Mouse (Mus musculus) heart, embryonic 14.5 days (tissue): ENCODE data around the gene Pdcd4. TPM values are rescaled to one million over a fixed set of nuclear protein-coding genes. Genes with fewer than 3 reads are reported as not detected.

ENCODE experiments used
- ATAC-seq: fragments of 200-750 bp; cut with Nextera tagmentation; 2 replicates; pipeline ENCODE4 v1.8.0; 2017; ENCODE audit warnings: low read depth, moderate TSS enrichment; ENCODE audit not compliant: insufficient number of reproducible peaks, insufficient read depth, low FRiP score
- H3K27ac ChIP-seq, 2 experiments: fragments of 200-500 bp in 1 of 2; fragments of 300-500 bp in 1 of 2; sonication (generic) in 1 of 2; replicated peaks in 1 of 2; 2 replicates each; pipeline ENCODE4 v1.5.1; 2012 to 2014; ENCODE audit warnings: low read depth in 2 of 2, low read length in 2 of 2, control low read depth in 1 of 2, mild to moderate bottlenecking in 1 of 2, mixed read lengths in 1 of 2; ENCODE audit not compliant: control insufficient read depth in 1 of 2, insufficient read depth in 1 of 2
- H3K27me3 ChIP-seq: fragments of 300-500 bp; sonication (generic); 2 replicates; pipeline ENCODE4 v1.6.1; 2014; ENCODE audit warnings: mild to moderate bottlenecking, low read length, control low read depth; ENCODE audit not compliant: control insufficient read depth, insufficient read depth
- H3K36me3 ChIP-seq: fragments of 300-500 bp; sonication (generic); 2 replicates; pipeline ENCODE4 v1.6.1; 2014; ENCODE audit warnings: mild to moderate bottlenecking, control low read depth, low read length, mixed read lengths; ENCODE audit not compliant: control insufficient read depth, insufficient read depth
- H3K4me1 ChIP-seq, 2 experiments: fragments of 200-500 bp in 1 of 2; fragments of 300-500 bp in 1 of 2; sonication (generic) in 1 of 2; 2 replicates each; pipeline ENCODE4 v1.6.1; 2012 to 2014; ENCODE audit warnings: low read length in 2 of 2, control low read depth in 1 of 2, mixed read lengths in 1 of 2; ENCODE audit not compliant: control insufficient read depth in 2 of 2, insufficient read depth in 2 of 2
- H3K4me2 ChIP-seq: fragments of 300-500 bp; sonication (generic); 2 replicates; pipeline ENCODE4 v1.6.1; 2014; ENCODE audit warnings: mild to moderate bottlenecking, low read length
- H3K4me3 ChIP-seq, 2 experiments: fragments of 200-500 bp in 1 of 2; fragments of 300-500 bp in 1 of 2; sonication (generic) in 1 of 2; 2 replicates each; pipeline ENCODE4 v1.5.1; 2012 to 2014; ENCODE audit warnings: low read length in 2 of 2, mild to moderate bottlenecking in 2 of 2, control low read depth in 1 of 2, low read depth in 1 of 2, moderate library complexity in 1 of 2; ENCODE audit not compliant: control insufficient read depth in 1 of 2, insufficient read depth in 1 of 2
- H3K9ac ChIP-seq: fragments of 300-500 bp; sonication (generic); 2 replicates; pipeline ENCODE4 v1.6.1; 2014; ENCODE audit warnings: mild to moderate bottlenecking, low read length
- H3K9me3 ChIP-seq: fragments of 300-500 bp; sonication (generic); 2 replicates; pipeline ENCODE4 v1.6.1; 2016; ENCODE audit warnings: low read length, control low read depth; ENCODE audit not compliant: control insufficient read depth
- WGBS: fragments of 180-500 bp; shearing (Covaris S2); extraction: QIAGEN DNeasy Blood & Tissue Kit; methylation state at CpG from one replicate; pipeline ENCODE4 v1.1.7; 2014; 5-methylcytosine and 5-hydroxymethylcytosine counted together
- polyA plus RNA-seq: library from polyadenylated mRNA; unstranded; fragments of >200 nt; fragmentation: Nextera tagmentation; extraction: Ambion mirVana; gene quantifications from 2 replicates; pipeline ENCODE4 v1.2.1, GENCODE M21; 2014

The Pdcd4 gene
- polyA plus RNA-seq, 1 experiment from 2014 or later: 45.6 TPM

DNA sequence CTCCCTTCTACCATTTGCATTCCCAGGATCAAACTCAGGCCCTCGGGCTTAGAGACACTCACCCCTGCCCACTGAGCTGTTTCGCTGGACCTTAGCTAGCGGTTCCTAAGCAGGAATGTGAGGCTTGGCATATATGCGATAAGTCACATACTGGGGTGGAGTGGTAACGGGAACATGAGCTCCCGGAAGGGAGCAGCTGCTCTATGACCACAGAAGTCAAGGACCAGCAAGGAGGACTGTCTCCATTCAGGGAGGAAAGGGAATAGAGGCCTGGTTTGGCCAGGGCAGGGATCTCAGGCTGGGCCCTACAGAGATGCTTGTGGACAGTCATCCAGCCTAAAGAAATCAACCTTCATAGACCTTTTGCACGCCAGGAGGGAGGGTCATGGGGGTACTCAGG is 30.7 kb upstream of the Pdcd4 start:
- ATAC-seq: no peak
- Histone ChIP-seq H3K4me2 (no peak overlapping the region), H3K27me3 (no peaks in the 10 kb centered on the region), H3K27ac (no peak overlapping the region), H3K9ac (no peak overlapping the region), H3K4me3 (no peak overlapping the region), H3K36me3 (peaks cover 95% of the 10 kb centered on the region), H3K4me1 (no peaks in the 10 kb centered on the region), H3K9me3 (no peaks in the 10 kb centered on the region)
- WGBS: 76% methylated on average over 7 of the region's 7 CpGs

DNA sequence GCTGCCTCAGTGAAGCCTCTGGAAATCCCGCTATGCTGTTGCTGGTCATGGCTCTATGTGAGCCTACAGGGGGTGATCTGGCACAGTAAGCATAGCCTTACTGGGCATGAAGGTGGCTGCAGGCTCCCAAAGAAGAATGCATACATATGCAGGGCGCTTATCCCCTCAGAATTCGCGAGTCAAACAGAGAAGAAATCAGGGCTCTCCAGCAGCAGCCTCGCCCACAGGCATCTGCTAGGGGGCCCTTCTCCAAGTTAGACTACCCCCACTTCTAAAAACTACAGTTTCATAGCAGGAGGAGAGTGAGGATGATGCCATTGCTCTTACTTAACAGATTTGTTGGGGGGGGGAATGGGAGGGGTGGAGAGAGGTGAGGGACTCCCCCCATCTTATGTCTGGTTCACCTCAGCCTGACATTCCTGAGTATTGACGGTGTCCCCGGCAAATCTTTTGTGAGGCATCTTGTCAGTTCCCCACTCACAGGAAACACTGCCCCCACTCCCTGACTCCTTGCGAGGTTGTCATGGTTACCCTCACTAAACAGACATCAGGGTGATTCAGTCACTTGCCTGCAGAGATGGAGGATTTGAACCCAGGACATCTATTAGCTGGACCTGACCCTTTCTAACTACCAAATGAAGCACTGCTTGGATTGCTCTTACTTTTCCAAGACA is 29.3 kb upstream of the Pdcd4 start:
- H3K9ac ChIP-seq: no peak overlapping the region
- ATAC-seq: no peak
- H3K9me3 ChIP-seq: no peaks in the 10 kb centered on the region
- H3K4me1 ChIP-seq: no peaks in the 10 kb centered on the region
- peaks cover 88% of the 10 kb centered on the region for H3K36me3 ChIP-seq
- 64% methylated on average over 8 of the region's 8 CpGs for WGBS
- no peak overlapping the region for H3K4me3 ChIP-seq
- H3K27ac ChIP-seq: no peak overlapping the region
- H3K27me3 ChIP-seq: no peaks in the 10 kb centered on the region
- no peak overlapping the region for H3K4me2 ChIP-seq

DNA sequence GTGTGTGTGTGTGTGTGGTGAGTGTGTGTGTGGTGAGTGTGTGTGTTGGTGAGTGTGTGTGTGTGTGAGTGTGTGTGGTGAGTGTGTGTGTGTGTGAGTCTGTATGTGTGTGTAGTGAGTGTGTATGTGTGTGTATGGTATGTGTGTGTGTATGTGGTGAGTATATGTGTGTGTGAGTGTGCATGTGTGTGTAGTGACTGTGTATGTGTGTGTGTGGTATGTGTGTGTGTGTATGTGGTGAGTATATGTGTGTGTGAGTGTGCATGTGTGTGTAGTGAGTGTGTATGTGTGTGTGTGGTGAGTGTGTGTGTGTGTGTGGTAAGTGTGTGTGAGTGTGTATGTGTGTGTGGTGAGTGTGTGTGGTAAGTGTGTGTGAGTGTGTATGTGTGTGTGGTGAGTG is 24.8 kb upstream of the Pdcd4 start:
- Histone ChIP-seq H3K4me2 (no peak overlapping the region), H3K9me3 (no peaks in the 10 kb centered on the region), H3K27me3 (no peaks in the 10 kb centered on the region), H3K27ac (no peak overlapping the region), H3K4me1 (no peaks in the 10 kb centered on the region), H3K4me3 (no peak overlapping the region), H3K36me3 (peaks cover 46% of the 10 kb centered on the region), H3K9ac (no peak overlapping the region)
- no peak for ATAC-seq

GRCm38 (mm10) chr19:53868125-53868524 is 23.9 kb upstream of the Pdcd4 start:
- Histone ChIP-seq H3K27ac (no peak overlapping the region), H3K27me3 (no peaks in the 10 kb centered on the region), H3K4me1 (no peaks in the 10 kb centered on the region), H3K4me2 (no peak overlapping the region), H3K9ac (no peak overlapping the region), H3K4me3 (no peak overlapping the region), H3K36me3 (peaks cover 37% of the 10 kb centered on the region), H3K9me3 (no peaks in the 10 kb centered on the region)
- 88% methylated on average over 6 of the region's 6 CpGs for WGBS
- ATAC-seq: no peak

GRCm38 (mm10) chr19:53868796-53869195 is 23.2 kb upstream of the Pdcd4 start:
- no peak overlapping the region for H3K4me3 ChIP-seq
- no peak overlapping the region for H3K9ac ChIP-seq
- no peaks in the 10 kb centered on the region for H3K9me3 ChIP-seq
- no peaks in the 10 kb centered on the region for H3K4me1 ChIP-seq
- H3K36me3 ChIP-seq: peaks cover 30% of the 10 kb centered on the region
- WGBS: 94% methylated on average over 1 of the region's 1 CpGs
- H3K27me3 ChIP-seq: no peaks in the 10 kb centered on the region
- no peak for ATAC-seq
- H3K27ac ChIP-seq: no peak overlapping the region
- no peak overlapping the region for H3K4me2 ChIP-seq

DNA sequence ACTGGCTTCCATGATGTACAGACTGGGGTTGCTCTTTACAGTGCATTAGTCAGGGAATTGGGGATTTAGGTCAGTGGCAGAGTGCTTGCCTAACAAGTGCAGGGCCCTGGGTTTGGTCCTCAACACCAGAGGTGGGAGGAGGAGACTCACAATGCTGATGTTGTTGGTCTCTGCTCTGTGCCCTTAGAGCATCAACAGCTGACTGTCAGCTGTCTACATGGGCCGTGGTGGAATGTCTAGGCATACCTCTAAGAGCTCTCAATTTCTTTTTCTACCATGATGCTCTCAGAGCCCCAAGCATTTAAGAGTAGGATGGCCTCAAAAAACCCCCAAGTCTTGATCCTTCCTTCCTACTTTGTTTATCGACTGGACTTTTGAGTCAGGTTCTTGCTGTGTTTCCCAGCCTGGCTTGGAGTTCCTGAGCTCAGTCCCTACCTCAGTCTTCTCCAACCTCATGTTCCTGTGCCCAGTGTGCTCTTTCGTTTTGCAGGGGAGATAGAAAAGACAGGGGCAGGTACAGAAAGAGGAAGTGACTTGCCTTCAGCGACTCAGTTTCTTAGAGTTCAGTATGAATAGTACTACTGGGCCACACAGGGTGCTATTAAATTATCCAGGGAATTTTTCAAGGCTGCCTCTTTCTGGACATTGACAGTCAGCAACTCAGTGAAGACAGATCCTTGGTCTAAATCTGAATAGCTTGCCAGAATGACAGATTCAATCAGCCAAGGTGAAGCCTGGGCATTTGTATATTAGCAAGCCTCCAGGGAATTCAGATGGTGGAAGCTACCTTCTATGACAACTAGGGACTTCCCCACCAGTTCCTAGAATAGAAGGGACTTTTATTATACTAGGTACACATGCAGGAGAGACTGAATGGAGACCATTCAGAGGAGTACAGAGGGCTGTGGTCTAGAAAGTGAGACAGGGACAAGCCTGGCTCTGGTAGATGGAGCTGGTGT is 22.3 kb upstream of the Pdcd4 start:
- WGBS: 66% methylated on average over 4 of the region's 4 CpGs
- ATAC-seq: 0 out of 2 replicates have a peak, but pooled peaks have one; percentile 20
- Histone ChIP-seq H3K9ac (no peak overlapping the region), H3K27me3 (no peaks in the 10 kb centered on the region), H3K4me1 (no peaks in the 10 kb centered on the region), H3K27ac (no peak overlapping the region), H3K4me2 (no peak overlapping the region), H3K4me3 (no peak overlapping the region), H3K9me3 (no peaks in the 10 kb centered on the region), H3K36me3 (peaks cover 21% of the 10 kb centered on the region)

DNA sequence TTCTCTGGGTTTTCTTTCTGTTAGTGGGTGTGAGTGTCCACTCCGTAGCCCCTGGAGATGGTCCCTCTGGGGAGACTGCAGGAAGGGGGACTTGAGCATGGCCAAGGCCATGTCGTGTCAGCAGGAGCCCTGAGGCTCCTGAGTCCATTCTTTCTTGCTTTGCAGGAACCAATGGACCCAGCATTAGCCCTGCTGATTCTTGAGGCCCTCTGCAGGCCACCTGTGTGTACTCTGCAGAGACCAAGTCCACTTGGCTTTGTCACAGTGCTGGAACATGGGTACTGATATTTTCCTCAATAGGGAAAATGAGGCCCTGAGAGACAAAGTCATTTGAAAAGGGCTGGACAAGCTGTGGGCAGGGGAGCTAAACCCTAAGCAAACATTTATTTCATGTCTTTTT is 21.5 kb upstream of the Pdcd4 start:
- ATAC-seq: no peak
- H3K9me3 ChIP-seq: no peaks in the 10 kb centered on the region
- H3K4me2 ChIP-seq: no peak overlapping the region
- H3K9ac ChIP-seq: no peak overlapping the region
- H3K36me3 ChIP-seq: peaks cover 13% of the 10 kb centered on the region
- no peak overlapping the region for H3K27ac ChIP-seq
- H3K4me3 ChIP-seq: no peak overlapping the region
- WGBS: 51% methylated on average over 2 of the region's 2 CpGs
- H3K4me1 ChIP-seq: no peaks in the 10 kb centered on the region
- H3K27me3 ChIP-seq: no peaks in the 10 kb centered on the region
